Mouse (Mus musculus): ENCODE results near the gene Phkg1.

GRCm38 (mm10) chr5:129886911-129887636 is 11.3 kb downstream of the Phkg1 start, which contains the start of gene Chchd2:
- no peak for TF ChIP-seq CTCF (IDR thresholded peaks at IDR 0.05; ENCODE audit: extremely low read depth, insufficient read length, insufficient replicate concordance, low read depth, low read length)
- peak; percentile 86 for TF ChIP-seq POLR2A (IDR thresholded peaks at IDR 0.05; ENCODE audit: low read depth, low read length)
